Mouse (Mus musculus) layer of hippocampus, adult 6 months (tissue): ENCODE data around the gene Psg28. TPM values are rescaled to one million over a fixed set of nuclear protein-coding genes. Genes with fewer than 3 reads are reported as not detected.

Experiments
- long read RNA-seq, 2 experiments: library from polyadenylated mRNA; unstranded; transcript quantifications; one replicate each; pipeline ENCODE4 v2.0.0; 2019 to 2020
- microRNA-seq: library from miRNA; unstranded; fragments of <30 nt; microRNA quantifications from one replicate; pipeline ENCODE4 v1.2.0, GENCODE M21; 2020
- polyA plus RNA-seq: library from polyadenylated mRNA; unstranded; fragments of <200 nt; fragmentation: Nextera tagmentation; gene quantifications from 2 replicates; pipeline ENCODE4 v1.2.3, GENCODE M21; 2021

Gene Psg28
- polyA plus RNA-seq, result not detected in 2 replicates
- long read RNA-seq, experiment 1, result 0 reads
- long read RNA-seq, experiment 2, result 0 reads

GRCm38 (mm10) chr7:18431941-18432340 lies at the start of gene Psg28:
Gene Psg28, minus strand, starts transcription at chr7:18432041.

Small RNA genes lying within 50 kb of the gene (microRNA-seq; reads per million reads assigned to microRNA genes)
- gene Gm24715, result not detected

Other genes with a start within 250 kb of the Psg28 start
- gene Mill1, start 186.7 kb downstream of the Psg28 start, polyA plus RNA-seq, result not detected in 2 replicates
- gene Psg18, start 77.0 kb downstream of the Psg28 start, polyA plus RNA-seq, result not detected in 2 replicates
- gene Psg26, start 52.1 kb upstream of the Psg28 start, polyA plus RNA-seq, result not detected in 2 replicates
- gene Psg25, start 100.2 kb upstream of the Psg28 start, polyA plus RNA-seq, result not detected in 2 replicates
- gene Psg27, start 135.3 kb upstream of the Psg28 start, polyA plus RNA-seq, result not detected in 2 replicates
- gene Psg23, start 184.5 kb upstream of the Psg28 start, polyA plus RNA-seq, result not detected in 2 replicates
- not detected in 2 replicates for gene Psg21, start 224.7 kb upstream of the Psg28 start, polyA plus RNA-seq